Mouse (Mus musculus) NIH3T3 (cell line): ENCODE data around the gene Mlh3.

Experiments used
- DNase-seq: peaks from one replicate; pipeline ENCODE4 v3.0.0-alpha.2; 2012; ENCODE audit warnings: low read depth

Mlh3 gene

GRCm38 (mm10) chr12:85280845-85281651, 10.6 kb upstream of the Mlh3 start:
- DNase-seq, result no peak

GRCm38 (mm10) chr12:85280105-85280844, 9.9 kb upstream of the Mlh3 start:
- DNase-seq, result peak; percentile 99

GRCm38 (mm10) chr12:85279396-85280080, 9.1 kb upstream of the Mlh3 start:
- peak; percentile 27 for DNase-seq

- no peak for DNase-seq
These were observed 8.5 kb upstream of the Mlh3 start for GRCm38 (mm10) chr12:85278919-85279318.

- no peak for DNase-seq
These were observed 5.9 kb upstream of the Mlh3 start for GRCm38 (mm10) chr12:85276273-85276672.

- peak; percentile 45 for DNase-seq
These were observed 3.1 kb upstream of the Mlh3 start for GRCm38 (mm10) chr12:85273508-85273907.

- DNase-seq, result peak; percentile 52
These were observed 1.4 kb upstream of the Mlh3 start for GRCm38 (mm10) chr12:85271843-85272206.

- DNase-seq, result peak; percentile 21
These were observed 888 bp upstream of the Mlh3 start for GRCm38 (mm10) chr12:85271132-85271842.

- DNase-seq, result no peak
These were observed 578 bp downstream of the Mlh3 start for GRCm38 (mm10) chr12:85269821-85270220.

- DNase-seq, result no peak
These were observed 4.2 kb downstream of the Mlh3 start for GRCm38 (mm10) chr12:85266248-85266647.

GRCm38 (mm10) chr12:85264940-85265339, 5.5 kb downstream of the Mlh3 start:
- peak; percentile 41 for DNase-seq

- peak; percentile 43 for DNase-seq
These were observed 5.9 kb downstream of the Mlh3 start for GRCm38 (mm10) chr12:85264531-85264930.

- no peak for DNase-seq
These were observed 7.2 kb downstream of the Mlh3 start for GRCm38 (mm10) chr12:85263190-85263589.

- DNase-seq, result peak; percentile 18
These were observed 7.9 kb downstream of the Mlh3 start for GRCm38 (mm10) chr12:85262489-85262888.

- DNase-seq, result no peak
These were observed 13.3 kb downstream of the Mlh3 start for GRCm38 (mm10) chr12:85257008-85257639.

- DNase-seq, result peak; percentile 34
These were observed 14.2 kb downstream of the Mlh3 start for GRCm38 (mm10) chr12:85256074-85256751.

GRCm38 (mm10) chr12:85252083-85252482, 18.3 kb downstream of the Mlh3 start:
- DNase-seq, result no peak

GRCm38 (mm10) chr12:85237553-85237952, 32.8 kb downstream of the Mlh3 start:
- no peak for DNase-seq

GRCm38 (mm10) chr12:85233376-85234358, 36.7 kb downstream of the Mlh3 start:
- DNase-seq, result peak; percentile 88
